Mouse (Mus musculus) neural tube, embryonic 10.5 days (tissue): ENCODE measurements around the gene Nfkb1.
A peak's percentile ranks its signal among the peaks of the same experiment; 100 is the strongest.

ENCODE experiments used
- DNase-seq: peaks from one replicate; pipeline ENCODE4 v3.0.0-alpha.2; 2017; ENCODE audit warnings: low spot score; ENCODE audit errors: extremely low spot score

Gene Nfkb1

GRCm38 (mm10) chr3:135672135-135672534, 19.2 kb downstream of the Nfkb1 start:
- DNase-seq = no peak

DNA sequence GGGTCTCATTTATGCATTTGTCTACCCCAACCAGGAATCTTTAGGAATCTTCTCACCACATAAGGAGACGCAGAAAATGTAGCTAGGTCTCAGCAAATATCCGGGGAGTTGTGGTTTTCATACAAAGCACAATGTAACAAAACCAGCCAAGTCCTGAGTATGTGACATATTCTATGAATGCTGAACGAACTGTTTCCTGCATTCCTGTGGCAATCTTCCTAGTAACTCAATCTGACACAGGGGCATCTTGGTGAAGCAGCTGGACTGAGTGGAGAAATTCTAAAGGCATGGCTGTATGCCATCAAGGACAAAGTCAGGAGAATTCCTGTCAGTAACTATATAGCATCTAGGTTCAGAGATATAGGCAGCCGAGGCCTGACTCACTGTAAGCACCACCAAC, 20.5 kb downstream of the Nfkb1 start:
- no peak for DNase-seq

DNA sequence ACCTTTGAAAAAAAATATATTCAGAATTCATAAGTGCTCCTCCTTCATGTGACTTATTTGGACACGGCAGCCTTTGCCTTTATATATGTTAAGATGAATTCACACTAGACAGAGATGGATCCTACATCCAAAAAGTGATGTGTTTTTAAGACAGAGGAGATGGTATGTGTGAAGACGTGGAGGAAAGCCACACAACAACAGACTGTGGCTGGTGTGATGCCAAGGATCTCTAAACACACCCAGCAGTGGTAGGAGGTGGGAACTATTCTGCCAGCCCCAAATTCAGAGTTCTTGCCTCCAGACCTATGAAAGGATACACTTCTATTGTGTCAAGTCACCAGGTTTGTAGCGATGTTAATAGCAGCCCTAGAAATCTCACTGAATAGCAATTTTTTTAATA, 24.3 kb downstream of the Nfkb1 start:
- no peak for DNase-seq

DNA sequence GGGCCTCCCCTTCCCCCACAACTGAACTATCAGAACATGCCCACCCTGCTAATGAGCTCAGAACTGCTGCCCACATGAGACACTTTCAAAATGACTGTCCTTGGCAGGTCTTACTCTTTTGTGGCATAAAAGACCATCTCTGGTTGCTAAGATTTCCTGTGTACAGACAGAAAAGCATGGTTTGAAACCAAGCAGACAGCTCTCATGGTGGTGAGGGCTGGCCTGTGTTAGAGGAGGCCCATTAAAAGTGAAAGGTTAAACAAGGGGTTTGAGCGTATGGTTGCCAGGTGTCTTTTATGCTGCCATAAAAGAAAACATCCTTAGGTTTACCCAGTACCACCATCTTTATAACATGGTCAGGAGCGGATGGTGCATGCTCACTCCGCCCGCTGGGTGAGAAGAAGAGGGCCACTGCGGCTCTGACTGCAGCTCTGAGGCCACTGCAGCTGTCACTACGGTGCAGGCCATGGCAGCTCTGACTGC, 25.5 kb downstream of the Nfkb1 start:
- no peak for DNase-seq

GRCm38 (mm10) chr3:135662139-135662864, 29.0 kb downstream of the Nfkb1 start:
- no peak for DNase-seq

GRCm38 (mm10) chr3:135661707-135662106, 29.6 kb downstream of the Nfkb1 start:
- DNase-seq = no peak

GRCm38 (mm10) chr3:135658540-135659097, 32.7 kb downstream of the Nfkb1 start:
- DNase-seq = no peak

DNA sequence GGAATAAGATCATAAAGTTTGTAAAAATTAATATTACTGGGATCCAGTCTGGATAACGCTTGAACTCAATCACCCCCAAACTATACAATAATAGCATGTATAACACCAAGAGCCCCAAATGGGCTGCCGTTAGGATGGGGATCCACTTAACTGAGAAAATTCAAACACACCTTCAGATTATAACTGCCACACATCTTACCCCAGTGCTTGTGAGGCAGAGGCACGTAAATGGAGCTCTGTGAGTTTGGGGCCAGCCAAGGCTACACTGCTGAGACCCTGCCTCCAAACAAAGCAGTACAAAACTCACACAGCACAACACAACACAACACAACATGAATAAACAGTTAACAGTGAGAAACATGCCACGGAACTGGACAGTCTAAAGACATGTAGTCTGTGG, 35.2 kb downstream of the Nfkb1 start:
- DNase-seq = no peak

GRCm38 (mm10) chr3:135650773-135651555, 40.4 kb downstream of the Nfkb1 start:
- DNase-seq = no peak

DNA sequence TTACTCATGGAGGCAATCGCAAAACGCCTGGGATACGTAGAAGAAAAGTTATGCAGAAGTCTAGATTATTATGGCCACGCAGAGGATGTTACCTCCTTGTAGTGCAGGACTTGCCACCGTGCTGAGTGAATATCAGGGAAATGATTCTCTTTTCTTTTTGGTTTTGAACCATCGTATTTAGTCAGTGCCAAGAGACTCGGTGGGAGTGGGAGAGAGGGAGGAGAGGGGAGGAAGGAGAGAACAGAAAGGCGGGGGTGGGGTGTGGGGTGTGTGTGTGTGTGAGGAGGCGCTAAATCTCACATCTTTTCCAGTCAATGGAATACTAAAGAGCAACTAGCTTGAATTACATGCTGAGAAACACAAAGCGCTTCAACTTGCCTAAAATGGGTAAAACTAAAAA, 41.5 kb downstream of the Nfkb1 start:
- no peak for DNase-seq

DNA sequence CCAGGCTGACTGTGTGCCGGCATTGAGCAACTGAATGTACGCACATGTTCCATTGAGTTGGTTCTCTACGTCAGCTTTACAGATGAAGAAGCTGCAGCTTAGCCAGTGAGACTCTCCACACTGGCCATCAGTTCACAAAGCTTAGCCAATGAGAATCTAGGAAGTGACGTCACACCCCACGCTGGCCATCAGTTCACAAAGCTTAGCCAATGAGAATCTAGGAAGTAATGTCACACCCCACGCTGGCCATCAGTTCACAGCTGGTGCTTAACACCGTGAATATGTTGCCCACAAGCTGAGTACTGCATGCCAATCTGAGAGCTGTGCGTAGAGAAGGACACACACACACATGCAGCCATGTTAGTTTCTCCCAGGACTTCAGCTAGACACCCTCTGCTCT, 42.8 kb downstream of the Nfkb1 start:
- DNase-seq = no peak

DNA sequence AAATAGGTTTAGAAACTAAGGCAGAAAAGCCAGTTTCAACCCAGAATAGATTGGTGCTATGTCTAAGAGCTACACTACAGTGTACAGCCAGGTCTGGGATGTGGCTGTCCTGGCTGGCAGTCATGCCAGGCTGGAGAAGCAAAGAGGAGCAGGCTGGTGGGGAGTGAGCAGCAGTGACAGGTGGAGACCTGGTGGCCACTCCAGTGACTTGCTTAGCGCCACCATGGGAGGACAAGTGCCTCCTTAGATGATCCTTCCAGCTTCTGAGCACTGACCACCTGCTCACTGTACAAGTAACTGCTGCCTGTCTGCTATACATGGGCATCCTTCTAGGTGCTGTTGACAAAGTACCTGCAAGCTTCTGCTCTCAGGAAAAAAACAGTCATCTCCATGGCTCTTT, 44.7 kb downstream of the Nfkb1 start:
- no peak for DNase-seq

- DNase-seq = no peak
Measured at GRCm38 (mm10) chr3:135644971-135645370, 46.4 kb downstream of the Nfkb1 start.

DNA sequence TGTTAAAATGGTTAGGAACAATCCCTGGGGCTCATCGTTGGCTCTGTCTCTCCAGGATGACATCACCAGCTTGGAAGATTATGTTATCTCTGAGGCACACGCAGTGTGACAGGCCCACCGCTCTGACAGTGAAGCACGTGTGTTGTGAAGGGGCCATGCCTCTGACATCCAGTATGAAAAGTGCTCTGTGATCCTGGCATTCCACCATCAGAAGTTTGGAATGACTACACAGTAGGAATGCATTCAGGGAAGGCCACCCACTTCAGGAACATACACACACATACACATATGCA, 49.8 kb downstream of the Nfkb1 start:
- DNase-seq = no peak

DNA sequence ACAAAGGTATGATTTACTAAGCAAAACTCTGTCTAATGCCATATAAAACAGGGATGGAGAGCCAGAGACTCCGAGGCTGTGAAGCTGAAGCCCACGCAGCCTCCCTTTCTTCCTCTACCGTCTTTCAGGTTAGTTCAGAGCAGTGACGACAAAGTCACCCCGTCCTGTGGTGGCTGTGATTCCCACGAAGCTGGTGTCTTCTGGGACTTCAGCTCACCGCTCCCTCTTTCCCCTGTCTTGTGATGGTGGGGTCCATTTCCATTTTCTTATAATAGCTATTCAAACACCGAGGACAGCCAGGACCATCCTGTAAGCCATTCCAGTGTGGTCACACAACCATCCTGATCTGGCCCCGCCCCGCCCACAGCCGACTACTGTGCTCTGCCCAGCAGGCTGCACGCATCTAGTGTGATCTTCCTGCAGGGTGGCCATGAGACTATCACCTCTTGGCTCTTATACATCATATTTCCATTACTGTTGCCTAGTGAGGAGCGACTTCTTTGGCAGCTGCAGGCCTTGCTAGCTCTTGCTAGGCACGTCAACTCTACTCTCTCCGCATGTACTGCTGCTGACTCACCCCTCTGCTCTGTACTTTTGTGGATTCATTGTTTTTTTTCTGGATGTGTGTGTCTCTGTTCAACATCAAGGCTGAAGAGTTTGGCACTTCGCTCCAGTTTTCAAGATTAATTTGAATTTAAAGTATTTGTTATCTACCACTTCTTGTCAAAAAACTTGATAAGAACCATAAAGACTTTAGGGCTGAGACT, 50.3 kb downstream of the Nfkb1 start:
- no peak for DNase-seq

- DNase-seq = no peak
Measured at GRCm38 (mm10) chr3:135640203-135640602, 51.1 kb downstream of the Nfkb1 start.

DNA sequence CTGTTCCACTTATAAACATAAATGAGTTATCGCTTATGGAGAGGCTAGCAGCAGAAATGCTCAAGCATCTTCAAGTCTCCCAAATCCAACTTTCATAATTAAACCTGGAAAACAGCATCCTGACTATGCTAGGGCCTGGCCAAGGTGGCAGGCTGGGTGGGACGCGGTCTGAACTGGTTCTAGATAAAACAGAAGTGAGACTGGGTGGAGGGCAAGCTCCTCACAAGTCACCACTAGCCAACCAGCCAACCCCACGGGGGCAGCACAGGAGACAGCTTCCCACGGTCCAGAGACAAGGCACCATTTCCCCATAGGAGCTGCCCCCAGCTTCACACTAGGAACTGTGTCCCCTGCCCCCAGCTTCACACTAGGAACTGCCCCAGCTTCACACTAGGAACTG, 53.8 kb downstream of the Nfkb1 start:
- no peak for DNase-seq

DNA sequence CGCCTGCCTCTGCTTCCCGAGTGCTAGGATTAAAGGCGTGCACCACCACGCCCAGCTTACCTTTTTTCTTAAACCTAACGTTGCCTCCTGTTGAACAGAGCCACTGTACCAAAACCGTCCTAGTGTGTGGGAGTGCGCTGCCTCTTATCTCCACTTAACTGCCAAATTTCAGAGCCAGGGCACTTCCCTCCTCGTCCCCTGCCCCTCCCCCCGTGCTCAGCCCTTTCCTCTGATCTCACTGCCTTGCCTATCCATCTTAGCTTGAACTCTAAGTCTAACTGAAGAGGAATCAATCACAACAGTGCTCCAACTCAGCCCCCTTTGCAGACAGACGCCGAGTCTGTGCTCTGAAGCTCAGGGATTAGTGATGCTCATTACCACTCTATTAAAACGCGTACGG, 54.9 kb downstream of the Nfkb1 start:
- DNase-seq = peak; percentile 44

- no peak for DNase-seq
Measured at GRCm38 (mm10) chr3:135635646-135636434, 55.5 kb downstream of the Nfkb1 start.

DNA sequence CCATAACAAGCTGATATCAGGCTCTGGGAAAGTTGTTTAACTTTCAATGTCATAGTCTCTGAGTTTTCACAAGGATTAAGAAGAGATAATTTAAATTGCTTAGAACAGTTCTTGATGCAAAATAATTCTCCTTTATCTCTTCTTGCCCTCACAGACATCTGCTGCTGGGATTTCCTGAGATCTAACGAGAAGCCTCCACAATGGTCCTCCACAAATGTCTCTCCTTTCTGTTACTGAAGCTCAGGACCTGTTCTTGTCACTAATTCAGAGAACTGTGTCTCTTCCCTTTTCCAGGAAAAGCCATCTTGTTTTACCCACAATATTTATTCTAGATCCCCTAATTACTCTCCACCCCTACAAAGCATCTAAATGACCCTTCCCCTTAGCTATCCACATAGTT, 56.3 kb downstream of the Nfkb1 start:
- no peak for DNase-seq

- no peak for DNase-seq
Measured at GRCm38 (mm10) chr3:135634275-135634674, 57.1 kb downstream of the Nfkb1 start.
